ENCODE assay signal across 11 mouse cellular contexts in genomic region chr3:92050382-92051054, GRCm38 (mm10). TPM values are rescaled to one million over a fixed set of nuclear protein-coding genes. Genes with fewer than 3 reads are reported as not detected.
A peak's percentile ranks its signal among the peaks of the same experiment; 100 is the strongest.
DNase-seq lines count a peak whose midpoint lies in the region; ATAC-seq and TF ChIP-seq lines count a peak whose summit lies in the region.
"Had no signal": no experiment of that assay in that cellular context is flagged by ENCODE, and none has a peak within 500 bp of the region (broad histone marks: within the 10 kb centered on the region; RNA-seq: fewer than 3 reads in every experiment).

No protein-coding gene starts in this region.

- no peaks in the 10 kb centered on the region for H3K9me3 ChIP-seq in hindbrain, postnatal 0 days (ENCODE audit: low read length)
- H3K9me3 ChIP-seq: forebrain, embryonic 13.5 days; liver, embryonic 13.5 days had no signal

- intact Hi-C loops in left cerebral cortex, postnatal 14 days (cut with DNase I): loop anchor here (1.0 kb wide), 1 partner anchor 56 kb away; no protein-coding TSS in a partner anchor

- H3K27ac ChIP-seq in hindbrain, postnatal 0 days: no peak overlapping the region
- H3K27ac ChIP-seq: forebrain, embryonic 13.5 days; liver, embryonic 13.5 days had no signal

- TF ChIP-seq CTCF in hindbrain, postnatal 0 days (IDR thresholded peaks at IDR 0.05; ENCODE audit: low read depth): peak; percentile 78

- ATAC-seq in frontal cortex, adult (ENCODE audit: low TSS enrichment): peak; percentile 78
- no peak for ATAC-seq in hindbrain, postnatal 0 days
- ATAC-seq: forebrain, embryonic 13.5 days had no signal

- no peak overlapping the region for H3K4me3 ChIP-seq in hindbrain, postnatal 0 days (ENCODE audit: low read length)
- H3K4me3 ChIP-seq: forebrain, embryonic 13.5 days; liver, embryonic 13.5 days had no signal

- no peaks in the 10 kb centered on the region for H3K27me3 ChIP-seq in hindbrain, postnatal 0 days (ENCODE audit: insufficient read depth, low read length)
- H3K27me3 ChIP-seq: forebrain, embryonic 13.5 days; liver, embryonic 13.5 days had no signal

- H3K4me1 ChIP-seq in hindbrain, postnatal 0 days (ENCODE audit: insufficient read depth, low read length): no peaks in the 10 kb centered on the region
- H3K4me1 ChIP-seq: forebrain, embryonic 13.5 days; liver, embryonic 13.5 days had no signal

- H3K9ac ChIP-seq in hindbrain, postnatal 0 days (replicated peaks; ENCODE audit: low read length): no peak overlapping the region
- H3K9ac ChIP-seq: forebrain, embryonic 13.5 days; liver, embryonic 13.5 days had no signal

- no peak for DNase-seq in frontal cortex, postnatal 14 days (ENCODE audit: low spot score in 2 of 2)
- peak; percentile 35 to 55 for DNase-seq in left cerebral cortex, postnatal 14 days (ENCODE audit: low spot score in 2 of 2)
- no peak for DNase-seq in left cerebral cortex, adult 8-10 months (ENCODE audit: low spot score in 2 of 2)
- peak; percentile 54 for DNase-seq in NIH3T3 (ENCODE audit: low read depth)
- peak; percentile 66 for DNase-seq in hindbrain, postnatal 0 days (ENCODE audit: low spot score)
- DNase-seq in spleen, adult 12 weeks (ENCODE audit: low spot score): no peak
- DNase-seq in right cerebral cortex, postnatal 14 days: no peak
- DNase-seq: liver, embryonic 13.5 days had no signal

- H3K4me2 ChIP-seq in hindbrain, postnatal 0 days (ENCODE audit: low read depth, low read length): no peak overlapping the region
- H3K4me2 ChIP-seq: forebrain, embryonic 13.5 days; liver, embryonic 13.5 days had no signal

- no peaks in the 10 kb centered on the region for H3K36me3 ChIP-seq in hindbrain, postnatal 0 days (ENCODE audit: insufficient read depth, low read length)
- H3K36me3 ChIP-seq: liver, embryonic 13.5 days had no signal

- 49% methylated on average over 6 of the region's 6 CpGs for WGBS in hindbrain, postnatal 0 days

RNA-seq across cellular contexts. Expression of gene Lor, which starts 32.4 kb away (rescaled TPM):
- 1 to 10 TPM; 3.1 to 3.7 TPM for total RNA-seq in left cerebral cortex, postnatal 14 days (2021)
- total RNA-seq in left cerebral cortex, adult 8-10 months (2022): 1 to 10 TPM; 1.9 to 3.2 (median 2.4) TPM
- total RNA-seq in hindbrain, postnatal 0 days (2014; rRNA removed): 0.68 and 2.2 TPM in 2 replicates
- polyA plus RNA-seq in hindbrain, postnatal 0 days (2015; fragmentation: Nextera tagmentation; extraction: Ambion mirVana): 10.3 and 12.1 TPM in 2 replicates

RNA-seq across cellular contexts. Expression of gene Pglyrp3, which starts 36.1 kb away (rescaled TPM):
- not detected for total RNA-seq in left cerebral cortex, postnatal 14 days (2021)
- not detected for total RNA-seq in left cerebral cortex, adult 8-10 months (2022)
- not detected in 2 replicates for total RNA-seq in hindbrain, postnatal 0 days (2014; rRNA removed)
- polyA plus RNA-seq in hindbrain, postnatal 0 days (2015; fragmentation: Nextera tagmentation; extraction: Ambion mirVana): not detected in 2 replicates
- polyA plus RNA-seq: forebrain, embryonic 13.5 days; liver, embryonic 13.5 days; spleen, adult 2 months had no signal

Comparison
In these comparisons a context has a peak if more than half of its experiments do, and no peak if none do; other contexts are left out.
1. DNase-seq: peak in left cerebral cortex, postnatal 14 days (2 of 2), NIH3T3 (single experiment) and hindbrain, postnatal 0 days (single experiment); none in frontal cortex, postnatal 14 days (0 of 2), left cerebral cortex, adult 8-10 months (0 of 2), spleen, adult 12 weeks (single experiment) and right cerebral cortex, postnatal 14 days (single experiment).